Mouse (Mus musculus) heart, embryonic 12.5 days (tissue): Measurements from ENCODE around the gene Rab40c. TPM values are rescaled to one million over a fixed set of nuclear protein-coding genes. Genes with fewer than 3 reads are reported as not detected.

Source experiments
- ATAC-seq: fragments of 200-750 bp; cut with Nextera tagmentation; 2 replicates; pipeline ENCODE4 v1.8.0; 2017; ENCODE audit warnings: moderate TSS enrichment, moderate library complexity; ENCODE audit not compliant: insufficient number of reproducible peaks, low FRiP score
- H3K27ac ChIP-seq: fragments of 300-500 bp; sonication (generic); 2 replicates; pipeline ENCODE4 v1.5.1; 2016; ENCODE audit warnings: mild to moderate bottlenecking, moderate library complexity; ENCODE audit not compliant: poor library complexity, severe bottlenecking
- H3K27me3 ChIP-seq: fragments of 300-500 bp; sonication (generic); replicated peaks from 2 replicates; pipeline ENCODE4 v1.6.1; 2016; ENCODE audit warnings: mild to moderate bottlenecking, moderate library complexity
- H3K36me3 ChIP-seq: fragments of 300-500 bp; sonication (generic); 2 replicates; pipeline ENCODE4 v1.6.1; 2016; ENCODE audit warnings: mild to moderate bottlenecking, moderate library complexity
- H3K4me1 ChIP-seq: fragments of 300-500 bp; sonication (generic); replicated peaks from 2 replicates; pipeline ENCODE4 v1.6.1; 2016; ENCODE audit warnings: mild to moderate bottlenecking
- H3K4me2 ChIP-seq: fragments of 300-500 bp; sonication (generic); 2 replicates; pipeline ENCODE4 v1.6.1; 2016; ENCODE audit warnings: mild to moderate bottlenecking, moderate library complexity
- H3K4me3 ChIP-seq: fragments of 300-500 bp; sonication (generic); 2 replicates; pipeline ENCODE4 v1.5.1; 2016; ENCODE audit warnings: mild to moderate bottlenecking
- H3K9ac ChIP-seq: fragments of 300-500 bp; sonication (generic); 2 replicates; pipeline ENCODE4 v1.6.1; 2016; ENCODE audit warnings: mild to moderate bottlenecking, moderate library complexity
- H3K9me3 ChIP-seq: fragments of 300-500 bp; sonication (generic); replicated peaks from 2 replicates; pipeline ENCODE4 v1.6.1; 2016; ENCODE audit warnings: mild to moderate bottlenecking, moderate library complexity
- WGBS: fragments of 180-500 bp; shearing (Covaris S2); methylation state at CpG from one replicate; pipeline ENCODE4 v1.1.7; 2016; 5-methylcytosine and 5-hydroxymethylcytosine counted together
- polyA plus RNA-seq: library from polyadenylated mRNA; unstranded; fragments of >200 nt; fragmentation: Nextera tagmentation; extraction: Ambion mirVana; gene quantifications from 2 replicates; pipeline ENCODE4 v1.2.1, GENCODE M21; 2016

The Rab40c gene
- 17.1 and 18.1 TPM in 2 replicates for polyA plus RNA-seq

DNA sequence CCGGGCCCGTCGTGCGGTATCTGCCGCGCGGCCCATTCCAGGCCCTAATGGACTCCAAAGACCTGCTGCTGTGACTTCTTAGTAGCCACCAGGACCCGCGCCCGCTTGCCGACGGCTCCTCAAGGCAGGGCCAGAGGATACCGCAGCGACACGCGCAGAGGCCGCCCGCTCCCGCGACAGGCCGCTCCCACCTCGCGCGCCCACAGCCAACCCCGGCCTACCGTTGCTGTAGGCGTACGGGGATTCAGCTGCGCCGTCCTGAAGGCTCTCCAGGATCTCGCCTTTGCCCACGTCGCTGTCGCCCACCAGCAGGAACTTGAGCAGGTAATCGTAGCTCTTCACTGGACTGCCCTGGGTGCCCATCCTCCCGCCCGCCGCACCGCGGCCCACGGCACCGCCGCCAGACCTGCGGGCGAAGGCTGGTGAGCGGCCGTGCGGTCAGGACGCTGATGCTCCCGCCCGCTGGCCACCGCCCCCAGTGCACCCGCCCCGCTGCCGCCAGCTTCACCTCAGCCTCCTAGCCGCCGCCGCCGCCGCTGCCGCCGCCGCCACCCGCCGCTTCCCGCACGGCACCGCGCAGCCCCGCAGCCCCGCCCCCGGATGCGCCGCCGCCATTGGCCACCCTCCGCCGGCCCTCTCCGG lies at the start of gene Rab40c:
Gene Rab40c, minus strand, starts transcription at position 584 of the 642 bp plus-strand sequence.
- Histone ChIP-seq H3K9ac (peak within 1 kb of the TSS; percentile 95), H3K27me3 (no peaks in the 10 kb centered on the region), H3K9me3 (no peaks in the 10 kb centered on the region), H3K4me1 (peaks cover 36% of the 10 kb centered on the region), H3K4me2 (peak within 1 kb of the TSS; percentile 94), H3K4me3 (peak within 1 kb of the TSS; percentile 83), H3K27ac (peak within 1 kb of the TSS; percentile 96), H3K36me3 (peaks cover 15% of the 10 kb centered on the region)
- WGBS: under 1% methylated on average over 76 of the region's 78 CpGs
- peak; percentile 9; the same call in 1 of the 2 replicates for ATAC-seq

GRCm38 (mm10) chr17:25968176-25968575 lies 48.6 kb upstream of the Rab40c start:
- peaks cover 12% of the 10 kb centered on the region for H3K4me1 ChIP-seq
- H3K27ac ChIP-seq: no peak overlapping the region
- H3K4me3 ChIP-seq: no peak overlapping the region
- no peak for ATAC-seq
- H3K4me2 ChIP-seq: no peak overlapping the region
- H3K9me3 ChIP-seq: no peaks in the 10 kb centered on the region
- no peaks in the 10 kb centered on the region for H3K27me3 ChIP-seq
- H3K9ac ChIP-seq: no peak overlapping the region
- peaks cover 19% of the 10 kb centered on the region for H3K36me3 ChIP-seq
- 62% methylated on average over 1 of the region's 1 CpGs for WGBS

- ATAC-seq: no peak
- Histone ChIP-seq H3K4me3 (no peak overlapping the region), H3K27ac (no peak overlapping the region), H3K4me2 (no peak overlapping the region), H3K4me1 (peaks cover 9% of the 10 kb centered on the region), H3K9ac (no peak overlapping the region), H3K27me3 (no peaks in the 10 kb centered on the region), H3K36me3 (peaks cover 24% of the 10 kb centered on the region), H3K9me3 (no peaks in the 10 kb centered on the region)
- WGBS: 47% methylated on average over 3 of the region's 3 CpGs
Observed at GRCm38 (mm10) chr17:25967652-25968051, 48.1 kb upstream of the Rab40c start.

- Histone ChIP-seq H3K27me3 (no peaks in the 10 kb centered on the region), H3K4me2 (no peak overlapping the region), H3K36me3 (peaks cover 54% of the 10 kb centered on the region), H3K9me3 (no peaks in the 10 kb centered on the region), H3K4me3 (no peak overlapping the region), H3K4me1 (peaks cover 9% of the 10 kb centered on the region), H3K9ac (no peak overlapping the region), H3K27ac (no peak overlapping the region)
- 0 out of 2 replicates have a peak, but pooled peaks have one; percentile 18 for ATAC-seq
- 86% methylated on average over 7 of the region's 7 CpGs for WGBS
Observed at GRCm38 (mm10) chr17:25964271-25964670, 44.7 kb upstream of the Rab40c start.

GRCm38 (mm10) chr17:25962413-25962905 lies 42.9 kb upstream of the Rab40c start:
- H3K27me3 ChIP-seq: no peaks in the 10 kb centered on the region
- no peaks in the 10 kb centered on the region for H3K9me3 ChIP-seq
- no peaks in the 10 kb centered on the region for H3K4me1 ChIP-seq
- ATAC-seq: no peak
- no peak overlapping the region for H3K4me3 ChIP-seq
- 94% methylated on average over 7 of the region's 7 CpGs for WGBS
- H3K9ac ChIP-seq: no peak overlapping the region
- no peak overlapping the region for H3K4me2 ChIP-seq
- H3K36me3 ChIP-seq: peaks cover 70% of the 10 kb centered on the region
- H3K27ac ChIP-seq: no peak overlapping the region

- ATAC-seq: peak; percentile 54; the same call in 1 of the 2 replicates
- H3K4me3 ChIP-seq: no peak overlapping the region
Observed at GRCm38 (mm10) chr17:25961566-25961965, 42.0 kb upstream of the Rab40c start.

GRCm38 (mm10) chr17:25959630-25960467 lies 40.3 kb upstream of the Rab40c start:
- Histone ChIP-seq H3K4me3 (no peak overlapping the region), H3K27ac (no peak overlapping the region), H3K9ac (no peak overlapping the region), H3K4me1 (no peaks in the 10 kb centered on the region), H3K27me3 (0 out of 2 replicates have a peak, but pooled peaks cover 3% of the 10 kb centered on the region), H3K4me2 (no peak overlapping the region), H3K36me3 (peaks cover 70% of the 10 kb centered on the region), H3K9me3 (no peaks in the 10 kb centered on the region)
- 88% methylated on average over 23 of the region's 23 CpGs for WGBS
- ATAC-seq: 0 out of 2 replicates have a peak, but pooled peaks have one; percentile 7

More at GRCm38 (mm10) chr17:25961566-25961965, 42.0 kb upstream of the Rab40c start:
- H3K9me3 ChIP-seq: no peaks in the 10 kb centered on the region
- no peaks in the 10 kb centered on the region for H3K27me3 ChIP-seq
- H3K27ac ChIP-seq: no peak overlapping the region
- no peak overlapping the region for H3K4me2 ChIP-seq
- H3K4me1 ChIP-seq: no peaks in the 10 kb centered on the region
- WGBS: 89% methylated on average over 5 of the region's 5 CpGs
- no peak overlapping the region for H3K9ac ChIP-seq
- H3K36me3 ChIP-seq: peaks cover 73% of the 10 kb centered on the region

GRCm38 (mm10) chr17:25958771-25959494 lies 39.4 kb upstream of the Rab40c start:
- Histone ChIP-seq H3K36me3 (peaks cover 61% of the 10 kb centered on the region), H3K4me2 (no peak overlapping the region)

DNA sequence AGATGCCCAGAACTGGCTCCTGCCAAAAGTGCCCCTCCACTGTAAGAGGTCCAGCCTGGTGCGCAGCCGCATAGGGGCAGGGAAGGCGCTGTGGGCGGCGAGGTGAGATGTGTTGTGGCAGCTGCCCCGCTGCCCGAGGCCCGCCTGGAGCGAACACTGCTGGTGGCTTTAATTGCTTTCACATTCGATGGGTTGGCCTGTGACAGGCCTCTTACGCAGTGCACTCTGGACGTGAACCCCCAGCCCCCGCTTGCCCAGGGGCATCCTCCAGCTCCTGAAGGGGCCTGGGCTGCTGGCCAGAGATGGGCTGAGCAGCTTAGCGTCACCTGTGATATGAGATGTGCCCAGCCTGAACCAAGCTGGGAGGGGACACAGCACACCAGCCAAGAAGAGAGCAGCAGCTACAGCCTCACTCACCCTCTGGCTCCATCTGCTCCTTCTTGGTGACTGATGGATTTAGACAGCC lies 38.1 kb upstream of the Rab40c start:
- WGBS: 86% methylated on average over 14 of the region's 14 CpGs
- H3K27me3 ChIP-seq: peaks cover 17% of the 10 kb centered on the region
- no peak for ATAC-seq
- H3K4me3 ChIP-seq: no peak overlapping the region
- H3K36me3 ChIP-seq: peaks cover 49% of the 10 kb centered on the region
- H3K4me2 ChIP-seq: no peak overlapping the region
- no peak overlapping the region for H3K9ac ChIP-seq
- H3K4me1 ChIP-seq: no peaks in the 10 kb centered on the region
- H3K9me3 ChIP-seq: no peaks in the 10 kb centered on the region
- no peak overlapping the region for H3K27ac ChIP-seq

More at GRCm38 (mm10) chr17:25958771-25959494, 39.4 kb upstream of the Rab40c start:
- Histone ChIP-seq H3K27me3 (peaks cover 5% of the 10 kb centered on the region; the same call in 1 of the 2 replicates), H3K4me1 (no peaks in the 10 kb centered on the region), H3K9me3 (no peaks in the 10 kb centered on the region), H3K4me3 (no peak overlapping the region), H3K27ac (no peak overlapping the region), H3K9ac (no peak overlapping the region)
- WGBS: 94% methylated on average over 11 of the region's 11 CpGs
- no peak for ATAC-seq

GRCm38 (mm10) chr17:25956631-25957030 lies 37.1 kb upstream of the Rab40c start:
- Histone ChIP-seq H3K4me1 (peaks cover 7% of the 10 kb centered on the region), H3K4me2 (no peak overlapping the region), H3K9me3 (no peaks in the 10 kb centered on the region), H3K27me3 (peaks cover 27% of the 10 kb centered on the region), H3K9ac (no peak overlapping the region), H3K27ac (no peak overlapping the region), H3K4me3 (no peak overlapping the region), H3K36me3 (peaks cover 39% of the 10 kb centered on the region)
- WGBS: 75% methylated on average over 7 of the region's 7 CpGs
- ATAC-seq: no peak
